Mouse (Mus musculus) cerebellum, postnatal 36 days (tissue): ENCODE data around the gene Alox12e.
"Not testable (repeated sequence)": the region's sequence is repeated elsewhere in the genome, so short reads cannot be mapped to it uniquely, and the experiment has no call there.

Experiments
- DNase-seq, 2 experiments: peaks; one replicate each; pipeline ENCODE4 v3.0.0; 2021 to 2022; ENCODE audit warnings: mixed read lengths in 2 of 2

The Alox12e gene

DNA sequence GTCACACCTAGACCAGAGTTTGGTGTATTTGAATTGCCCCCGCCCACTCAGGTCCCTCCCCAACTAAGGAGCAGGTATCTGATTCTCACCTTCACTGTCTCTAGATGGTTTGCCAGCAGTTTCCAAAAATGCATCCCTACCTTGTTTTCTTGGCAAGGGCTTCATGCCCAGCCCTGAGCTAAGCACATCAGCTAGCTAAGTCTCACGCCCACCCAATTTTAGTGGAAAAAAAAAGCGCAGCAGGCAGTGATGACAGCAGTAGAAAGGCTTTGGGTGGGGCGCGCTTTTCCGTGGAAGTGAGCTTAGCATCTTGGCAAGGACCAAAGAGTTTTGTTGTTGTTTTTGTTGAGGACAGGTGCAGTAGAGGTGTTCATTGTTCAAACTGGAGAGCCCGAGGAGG, at the start of gene Alox12e:
Gene Alox12e, minus strand, starts transcription at position 101 of the 400 bp plus-strand sequence.
- no peak for DNase-seq

GRCm38 (mm10) chr11:70368626-70369025, 46.2 kb upstream of the Alox12e start:
- DNase-seq: not testable (repeated sequence)

DNA sequence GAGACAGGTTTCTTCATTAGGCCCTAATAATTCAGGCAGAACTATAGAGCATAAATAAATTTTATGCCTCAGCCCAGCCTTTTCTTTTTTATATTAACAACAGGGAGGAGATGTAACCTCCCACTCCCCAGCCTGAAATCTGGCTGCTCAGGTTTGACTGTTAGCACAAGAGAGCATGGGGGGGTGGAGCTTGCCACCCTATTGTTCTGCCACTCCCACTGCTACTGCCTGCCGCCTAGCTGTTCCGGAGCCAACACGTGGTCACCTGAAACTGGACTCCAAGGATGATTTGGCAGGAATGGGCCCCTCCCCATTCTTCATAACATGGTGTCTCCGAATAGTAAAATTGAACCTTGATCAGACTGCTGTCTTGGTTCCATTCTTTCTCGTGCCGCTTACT, 45.3 kb upstream of the Alox12e start:
- DNase-seq: not testable (repeated sequence)

GRCm38 (mm10) chr11:70351868-70352267, 29.4 kb upstream of the Alox12e start, which contains the start of gene Alox15:
Gene Alox15, minus strand, starts transcription at chr11:70352031.
- DNase-seq: no peak

- no peak for DNase-seq
These were observed 26.2 kb upstream of the Alox12e start for GRCm38 (mm10) chr11:70348630-70349029.

- DNase-seq: no peak
These were observed 25.4 kb upstream of the Alox12e start for GRCm38 (mm10) chr11:70347861-70348260.

- no peak for DNase-seq
These were observed 23.1 kb upstream of the Alox12e start for GRCm38 (mm10) chr11:70345546-70345945.

DNA sequence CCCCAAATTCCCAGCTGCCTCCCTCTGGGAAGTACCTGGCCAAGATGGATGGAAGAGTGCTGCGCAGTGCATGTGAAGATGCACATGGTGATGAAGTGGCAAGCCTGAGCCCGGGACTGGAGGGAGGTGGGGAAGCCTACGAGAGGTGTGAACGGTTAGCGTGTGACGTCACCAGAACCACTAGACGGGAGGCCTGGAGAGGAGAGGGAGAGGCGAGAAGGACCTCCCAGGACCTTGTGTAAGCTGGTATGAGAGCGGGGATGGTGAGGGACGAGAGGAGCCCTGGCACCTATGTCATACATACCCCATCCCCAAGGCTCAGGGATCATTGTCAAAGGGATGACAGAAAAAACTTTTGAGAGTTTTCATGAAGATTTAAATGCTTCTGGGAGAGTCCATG, 22.6 kb upstream of the Alox12e start:
- no peak for DNase-seq

GRCm38 (mm10) chr11:70339481-70339880, 17.1 kb upstream of the Alox12e start:
- no peak for DNase-seq

DNA sequence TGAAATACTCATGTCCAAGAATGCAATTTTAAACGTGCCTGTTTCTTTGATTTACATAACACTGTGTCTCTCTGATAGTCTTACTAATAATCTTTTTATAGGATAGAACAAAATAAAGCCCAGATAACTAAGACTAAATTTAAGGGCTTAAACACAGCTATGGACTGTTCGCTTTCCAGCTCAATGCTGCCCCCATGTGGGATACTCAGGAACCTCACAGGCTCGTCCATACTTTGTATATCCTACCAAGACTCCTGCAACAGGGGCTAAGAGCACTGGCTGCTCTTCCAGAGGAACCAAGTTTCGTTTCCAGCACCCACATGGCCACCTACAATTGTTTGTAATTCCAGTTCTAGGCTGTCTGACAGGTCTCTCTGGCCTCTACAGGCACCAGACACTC, 12.0 kb upstream of the Alox12e start:
- DNase-seq: peak; percentile 52 to 56

- DNase-seq: no peak
These were observed 2.3 kb upstream of the Alox12e start for GRCm38 (mm10) chr11:70324726-70325125.

GRCm38 (mm10) chr11:70321664-70322063, 764 bp downstream of the Alox12e start:
- peak; percentile 9 to 16 for DNase-seq

DNA sequence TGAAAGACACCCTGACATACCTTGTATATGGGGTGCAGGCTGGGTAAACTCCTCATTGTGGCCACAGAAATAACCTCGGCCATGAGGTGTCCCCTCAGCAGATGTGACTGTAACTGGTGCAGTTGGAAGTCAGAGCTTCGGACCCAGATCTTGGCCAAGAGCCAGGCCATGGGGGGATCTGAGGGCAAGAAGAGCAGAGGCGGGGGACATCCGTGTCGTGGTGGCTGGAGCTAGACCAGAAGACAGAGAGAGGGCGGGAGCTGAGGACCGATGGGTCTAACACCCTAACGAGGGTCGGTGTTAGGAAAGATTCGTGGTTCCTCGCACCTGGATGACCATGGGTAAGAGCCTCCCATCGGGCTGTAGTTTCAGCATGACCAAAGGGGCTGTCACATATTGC, 2.8 kb downstream of the Alox12e start:
- no peak for DNase-seq

- no peak for DNase-seq
These were observed 8.6 kb downstream of the Alox12e start for GRCm38 (mm10) chr11:70313833-70314232.

GRCm38 (mm10) chr11:70309341-70309740, 13.1 kb downstream of the Alox12e start:
- DNase-seq: peak; percentile 29 to 62

DNA sequence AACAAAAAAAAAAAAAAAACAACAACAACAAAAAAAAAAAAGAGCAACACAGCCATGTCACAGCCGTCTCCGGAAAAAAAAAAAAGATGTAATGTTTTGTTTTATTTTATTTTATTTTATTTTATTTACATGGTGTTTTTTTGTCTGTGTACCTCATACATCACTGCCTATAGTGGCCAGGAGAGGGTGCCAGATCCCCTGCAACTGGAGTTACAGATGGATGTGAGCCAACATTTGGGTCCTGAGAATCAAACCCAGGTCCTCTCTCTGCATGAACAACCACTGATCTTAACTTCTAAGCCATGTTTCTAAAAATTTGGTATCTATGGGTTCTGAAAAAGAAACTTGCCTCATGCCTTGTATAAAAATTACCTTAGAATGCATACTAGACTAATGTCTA, 14.1 kb downstream of the Alox12e start:
- no peak for DNase-seq

GRCm38 (mm10) chr11:70306159-70306558, 16.3 kb downstream of the Alox12e start:
- no peak for DNase-seq

DNA sequence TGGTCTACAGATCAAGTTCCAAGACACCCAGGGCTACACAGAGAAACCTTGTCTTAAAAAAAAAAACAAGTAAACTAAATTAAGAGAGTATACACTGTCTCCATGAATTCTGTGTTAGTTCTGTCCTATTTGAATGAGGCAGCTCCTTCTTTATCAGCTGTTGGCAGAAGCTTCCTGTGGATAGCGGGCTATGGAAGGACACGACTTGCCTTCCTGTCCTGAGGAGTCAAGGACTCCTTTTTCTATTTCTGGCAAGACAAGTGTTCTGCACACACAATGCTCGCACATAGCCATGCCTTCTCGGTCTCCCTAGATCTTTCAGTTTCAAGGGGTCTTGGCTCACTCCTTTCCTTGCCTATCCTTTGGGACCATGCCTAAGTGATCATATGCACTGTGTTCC, 20.1 kb downstream of the Alox12e start:
- DNase-seq: no peak

- DNase-seq: no peak
These were observed 24.5 kb downstream of the Alox12e start for GRCm38 (mm10) chr11:70297836-70298454.

GRCm38 (mm10) chr11:70297405-70297804, 25.0 kb downstream of the Alox12e start:
- no peak for DNase-seq

DNA sequence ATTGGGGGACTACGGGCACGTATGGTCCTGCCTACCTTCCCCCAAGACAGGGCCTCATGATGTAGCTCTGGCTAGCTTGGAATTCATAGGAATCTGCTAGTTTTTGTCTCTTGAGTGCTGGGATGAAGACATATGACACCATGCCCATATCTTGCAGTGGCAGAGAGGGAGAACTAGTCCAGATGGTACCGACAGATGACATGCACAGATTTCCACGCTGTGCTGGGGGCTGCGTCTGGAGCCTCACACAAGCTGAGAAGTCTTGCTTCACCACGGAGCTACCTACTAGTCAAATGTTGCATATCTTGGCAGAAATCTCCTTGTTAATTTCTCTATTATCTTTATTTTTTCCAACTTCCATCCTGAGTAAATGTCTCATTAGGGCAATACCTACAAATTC, 28.5 kb downstream of the Alox12e start:
- DNase-seq: peak; percentile 12 to 27

DNA sequence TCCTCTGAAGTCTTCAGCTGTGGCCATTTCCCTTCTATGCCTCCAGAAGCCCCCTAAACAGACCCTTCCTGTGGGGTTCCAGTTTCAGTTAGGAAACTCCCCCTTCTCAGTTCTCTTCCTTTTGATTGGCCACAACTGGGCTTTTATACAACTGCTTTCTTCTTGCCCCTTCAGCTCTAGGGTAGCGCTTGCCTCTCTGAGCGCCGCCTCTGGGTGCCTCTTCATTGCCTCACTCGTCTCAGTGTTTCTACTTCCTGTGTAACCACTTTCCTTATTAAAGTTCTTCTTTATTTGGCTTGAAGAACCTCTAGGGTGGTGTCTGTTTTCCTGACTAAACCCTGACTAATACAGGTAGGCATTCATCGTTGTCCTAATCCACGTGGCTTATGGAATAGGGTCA, 31.2 kb downstream of the Alox12e start:
- DNase-seq: no peak

- peak in 1 of 2 experiments; percentile 6 for DNase-seq
These were observed 33.2 kb downstream of the Alox12e start for GRCm38 (mm10) chr11:70289236-70289635.

DNA sequence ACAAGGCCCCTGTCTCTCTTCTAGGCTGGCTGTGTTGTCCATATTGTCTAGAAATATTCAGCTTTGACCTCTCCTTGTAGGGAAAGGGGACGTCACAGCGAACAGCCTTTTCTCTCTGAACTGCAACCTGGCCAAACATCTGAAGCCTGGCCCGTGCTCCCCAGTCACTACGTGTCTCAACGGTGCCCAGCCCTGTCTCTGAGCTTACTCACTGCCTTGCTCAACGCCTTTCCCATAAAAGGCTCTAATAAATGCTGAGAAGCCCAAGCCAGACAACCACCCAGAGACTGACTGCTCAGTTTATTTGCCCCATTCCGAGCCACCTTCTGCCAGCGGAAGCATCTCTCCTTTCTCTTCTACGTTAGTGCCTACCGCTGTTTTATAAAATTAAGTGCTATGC, 34.3 kb downstream of the Alox12e start:
- DNase-seq: no peak

GRCm38 (mm10) chr11:70285686-70286085, 36.7 kb downstream of the Alox12e start:
- DNase-seq: no peak
